Mouse (Mus musculus) midbrain, embryonic 11.5 days (tissue): ENCODE data around the gene Zfp523. TPM values are rescaled to one million over a fixed set of nuclear protein-coding genes. Genes with fewer than 3 reads are reported as not detected.

Experiments used
- ATAC-seq: fragments of 200-750 bp; cut with Nextera tagmentation; 2 replicates; pipeline ENCODE4 v1.8.0; 2017; ENCODE audit warnings: moderate TSS enrichment, moderate library complexity; ENCODE audit not compliant: low FRiP score
- DNase-seq: peaks from one replicate; pipeline ENCODE4 v3.0.0; 2015; ENCODE audit warnings: low spot score; ENCODE audit errors: missing footprints
- H3K27ac ChIP-seq: fragments of 300-500 bp; sonication (generic); 2 replicates; pipeline ENCODE4 v1.5.1; 2014; ENCODE audit warnings: low read depth, low read length
- H3K27me3 ChIP-seq: fragments of 300-500 bp; sonication (generic); 2 replicates; pipeline ENCODE4 v1.6.1; 2014; ENCODE audit warnings: mild to moderate bottlenecking, low read length, moderate library complexity, mixed read lengths; ENCODE audit not compliant: control insufficient read depth, insufficient read depth
- H3K36me3 ChIP-seq: fragments of 300-500 bp; sonication (generic); 2 replicates; pipeline ENCODE4 v1.6.1; 2014; ENCODE audit warnings: mild to moderate bottlenecking, low read length, moderate library complexity, mixed read lengths; ENCODE audit not compliant: control insufficient read depth, insufficient read depth
- H3K4me1 ChIP-seq: fragments of 300-500 bp; sonication (generic); 2 replicates; pipeline ENCODE4 v1.6.1; 2014; ENCODE audit warnings: low read length; ENCODE audit not compliant: control insufficient read depth, insufficient read depth
- H3K4me2 ChIP-seq: fragments of 300-500 bp; sonication (generic); 2 replicates; pipeline ENCODE4 v1.6.1; 2014; ENCODE audit warnings: mild to moderate bottlenecking, moderate library complexity
- H3K4me3 ChIP-seq: fragments of 300-500 bp; sonication (generic); 2 replicates; pipeline ENCODE4 v1.5.1; 2014; ENCODE audit warnings: low read depth, low read length
- H3K9ac ChIP-seq: fragments of 300-500 bp; sonication (generic); 2 replicates; pipeline ENCODE4 v1.6.1; 2014; ENCODE audit warnings: low read length
- H3K9me3 ChIP-seq: fragments of 300-500 bp; sonication (generic); 2 replicates; pipeline ENCODE4 v1.6.1; 2016; ENCODE audit warnings: low read length; ENCODE audit not compliant: control insufficient read depth
- WGBS: fragments of 180-500 bp; shearing (Covaris S2); extraction: QIAGEN DNeasy Blood & Tissue Kit; methylation state at CpG from one replicate; pipeline ENCODE4 v1.1.7; 2014; 5-methylcytosine and 5-hydroxymethylcytosine counted together
- polyA plus RNA-seq: library from polyadenylated mRNA; unstranded; fragments of >200 nt; fragmentation: Nextera tagmentation; extraction: Ambion mirVana; gene quantifications from 2 replicates; pipeline ENCODE4 v1.2.1, GENCODE M21; 2014

Zfp523 gene
- polyA plus RNA-seq, 1 experiment from 2014 or later, result 30.2 TPM

GRCm38 (mm10) chr17:28150456-28150855 is 26.5 kb upstream of the Zfp523 start:
- WGBS, result 71% methylated on average over 12 of the region's 12 CpGs
- Histone ChIP-seq H3K36me3 (0 out of 2 replicates have a peak, but pooled peaks cover 3% of the 10 kb centered on the region), H3K4me1 (peaks cover 20% of the 10 kb centered on the region), H3K27ac (no peak overlapping the region), H3K4me2 (no peak overlapping the region), H3K4me3 (no peak overlapping the region), H3K9me3 (no peaks in the 10 kb centered on the region), H3K9ac (no peak overlapping the region), H3K27me3 (no peaks in the 10 kb centered on the region)
- no peak for DNase-seq
- ATAC-seq, result no peak

- ATAC-seq (no peak), DNase-seq (no peak)
- Histone ChIP-seq H3K4me3 (no peak overlapping the region), H3K36me3 (peaks cover 14% of the 10 kb centered on the region), H3K9ac (no peak overlapping the region), H3K4me1 (peaks cover 2% of the 10 kb centered on the region; the same call in 1 of the 2 replicates), H3K4me2 (no peak overlapping the region), H3K27ac (no peak overlapping the region), H3K27me3 (no peaks in the 10 kb centered on the region), H3K9me3 (no peaks in the 10 kb centered on the region)
- WGBS, result 90% methylated on average over 6 of the region's 6 CpGs
These were observed 23.8 kb upstream of the Zfp523 start for GRCm38 (mm10) chr17:28153095-28153494.

- Histone ChIP-seq H3K9me3 (no peaks in the 10 kb centered on the region), H3K4me3 (no peak overlapping the region), H3K27ac (no peak overlapping the region), H3K27me3 (no peaks in the 10 kb centered on the region), H3K36me3 (peaks cover 17% of the 10 kb centered on the region), H3K9ac (no peak overlapping the region), H3K4me2 (no peak overlapping the region), H3K4me1 (no peaks in the 10 kb centered on the region)
- WGBS, result 89% methylated on average over 8 of the region's 8 CpGs
- DNase-seq, result no peak
- ATAC-seq, result no peak
These were observed 22.0 kb upstream of the Zfp523 start for GRCm38 (mm10) chr17:28154970-28155369.

- Histone ChIP-seq H3K4me2 (no peak overlapping the region), H3K4me3 (no peak overlapping the region), H3K4me1 (no peaks in the 10 kb centered on the region), H3K9me3 (no peaks in the 10 kb centered on the region), H3K27ac (no peak overlapping the region), H3K27me3 (no peaks in the 10 kb centered on the region; the same call in 1 of the 2 replicates), H3K9ac (no peak overlapping the region), H3K36me3 (peaks cover 21% of the 10 kb centered on the region)
- ATAC-seq (no peak), DNase-seq (no peak)
- 48% methylated on average over 8 of the region's 10 CpGs for WGBS
These were observed 16.6 kb upstream of the Zfp523 start for GRCm38 (mm10) chr17:28160361-28160760.

GRCm38 (mm10) chr17:28161310-28161881 is 15.5 kb upstream of the Zfp523 start:
- WGBS, result 29% methylated on average over 11 of the region's 11 CpGs
- no peak overlapping the region for H3K9ac ChIP-seq
- H3K27ac ChIP-seq, result no peak overlapping the region
- peaks cover 19% of the 10 kb centered on the region for H3K36me3 ChIP-seq
- no peaks in the 10 kb centered on the region for H3K9me3 ChIP-seq
- H3K4me3 ChIP-seq, result no peak overlapping the region
- no peaks in the 10 kb centered on the region; the same call in 1 of the 2 replicates for H3K27me3 ChIP-seq
- H3K4me1 ChIP-seq, result no peaks in the 10 kb centered on the region
- ATAC-seq (no peak), DNase-seq (no peak)
- no peak overlapping the region for H3K4me2 ChIP-seq

- H3K36me3 ChIP-seq, result peaks cover 19% of the 10 kb centered on the region
- whole genome bisulfite sequencing, result 7% methylated on average over 6 of the region's 6 CpGs
- no peak overlapping the region for H3K4me3 ChIP-seq
- no peak overlapping the region for H3K27ac ChIP-seq
- ATAC-seq (peak; percentile 70), DNase-seq (peak; percentile 97)
- H3K4me2 ChIP-seq, result no peak overlapping the region
- no peaks in the 10 kb centered on the region for H3K4me1 ChIP-seq
- H3K27me3 ChIP-seq, result no peaks in the 10 kb centered on the region; the same call in 1 of the 2 replicates
- H3K9ac ChIP-seq, result no peak overlapping the region
- H3K9me3 ChIP-seq, result no peaks in the 10 kb centered on the region
These were observed 13.3 kb upstream of the Zfp523 start for GRCm38 (mm10) chr17:28163666-28164065.

GRCm38 (mm10) chr17:28170460-28171305 is 6.2 kb upstream of the Zfp523 start:
- no peak overlapping the region for H3K4me3 ChIP-seq
- WGBS, result 96% methylated on average over 6 of the region's 6 CpGs
- no peak overlapping the region for H3K9ac ChIP-seq
- no peak for DNase-seq
- H3K27me3 ChIP-seq, result no peaks in the 10 kb centered on the region
- ATAC-seq, result no peak
- H3K4me1 ChIP-seq, result peaks cover 3% of the 10 kb centered on the region; the same call in 1 of the 2 replicates
- no peaks in the 10 kb centered on the region for H3K9me3 ChIP-seq
- H3K27ac ChIP-seq, result no peak overlapping the region
- peaks cover 9% of the 10 kb centered on the region for H3K36me3 ChIP-seq
- no peak overlapping the region for H3K4me2 ChIP-seq

- WGBS, result 81% methylated on average over 9 of the region's 9 CpGs
- Histone ChIP-seq H3K4me2 (no peak overlapping the region), H3K4me3 (no peak overlapping the region), H3K36me3 (peaks cover 9% of the 10 kb centered on the region), H3K27me3 (no peaks in the 10 kb centered on the region), H3K9ac (no peak overlapping the region; the same call in 1 of the 2 replicates), H3K27ac (no peak overlapping the region), H3K9me3 (no peaks in the 10 kb centered on the region), H3K4me1 (peaks cover 10% of the 10 kb centered on the region)
- ATAC-seq (no peak), DNase-seq (no peak)
These were observed 4.2 kb upstream of the Zfp523 start for GRCm38 (mm10) chr17:28172690-28173089.

- ATAC-seq (peak; percentile 82), DNase-seq (no peak)
- H3K9ac ChIP-seq, result peak overlapping the region; percentile 95
- no peaks in the 10 kb centered on the region for H3K36me3 ChIP-seq
- H3K27me3 ChIP-seq, result no peaks in the 10 kb centered on the region
- peak overlapping the region; percentile 74 for H3K4me2 ChIP-seq
- no peaks in the 10 kb centered on the region for H3K9me3 ChIP-seq
- 8% methylated on average over 22 of the region's 22 CpGs for WGBS
- peak overlapping the region; percentile 81 for H3K4me3 ChIP-seq
- peaks cover 23% of the 10 kb centered on the region for H3K4me1 ChIP-seq
- H3K27ac ChIP-seq, result peak overlapping the region; percentile 91
These were observed 664 bp downstream of the Zfp523 start for GRCm38 (mm10) chr17:28177540-28178046.
